Mouse (Mus musculus) CH12.LX (cell line): ENCODE measurements around the gene Gm20662. TPM values are rescaled to one million over a fixed set of nuclear protein-coding genes. Genes with fewer than 3 reads are reported as not detected.

Experiments used
- DNase-seq: peaks from one replicate; pipeline ENCODE4 v3.0.0-alpha.2; 2013; ENCODE audit errors: extremely low read depth
- H3K27ac ChIP-seq: 2 replicates; pipeline ENCODE4 v1.5.1; 2012; ENCODE audit warnings: low read depth, mild to moderate bottlenecking, control low read depth, moderate library complexity; ENCODE audit not compliant: insufficient read depth
- H3K27me3 ChIP-seq: replicated peaks from 2 replicates; pipeline ENCODE3; 2012; ENCODE audit warnings: inconsistent platforms
- H3K36me3 ChIP-seq, 2 experiments: replicated peaks in 1 of 2; 2 replicates each; pipeline versions ENCODE3 to v1.6.1; 2012; ENCODE audit warnings: inconsistent platforms in 1 of 2, low read length in 1 of 2, mild to moderate bottlenecking in 1 of 2, mixed read lengths in 1 of 2, moderate library complexity in 1 of 2; ENCODE audit not compliant: control insufficient read depth in 1 of 2, insufficient read depth in 1 of 2
- H3K4me1 ChIP-seq, 2 experiments: 2 replicates each; pipeline ENCODE4 v1.6.1; 2012; ENCODE audit warnings: inconsistent platforms in 1 of 2, moderate library complexity in 1 of 2; ENCODE audit not compliant: insufficient read depth in 2 of 2, control insufficient read depth in 1 of 2
- H3K4me2 ChIP-seq: 2 replicates; pipeline ENCODE4 v1.6.1; 2012; ENCODE audit warnings: low read depth, mild to moderate bottlenecking, control low read depth; ENCODE audit not compliant: poor library complexity, insufficient read depth, severe bottlenecking
- H3K4me3 ChIP-seq, 3 experiments: fragments of 150-350 bp in 1 of 3; sonication (generic) in 1 of 3; replicated peaks in 1 of 3; 2 replicates each; pipeline versions ENCODE3 to v1.5.1; 2011 to 2012; ENCODE audit warnings: low read depth in 2 of 3, low read length in 2 of 3, mild to moderate bottlenecking in 2 of 3, moderate library complexity in 2 of 3, control low read depth in 1 of 3, improper control_type of control experiment in 1 of 3, inconsistent platforms in 1 of 3, mixed read lengths in 1 of 3; ENCODE audit not compliant: poor library complexity in 1 of 3
- H3K79me2 ChIP-seq: replicated peaks from 2 replicates; pipeline ENCODE4 v1.6.1; 2012; ENCODE audit warnings: mild to moderate bottlenecking, moderate library complexity; ENCODE audit not compliant: control insufficient read depth, poor library complexity, insufficient read depth, severe bottlenecking; ENCODE audit errors: extremely low read depth
- H3K9ac ChIP-seq: 2 replicates; pipeline ENCODE4 v1.6.1; 2012; ENCODE audit warnings: low read depth, mild to moderate bottlenecking, control low read depth, moderate library complexity; ENCODE audit not compliant: insufficient read depth
- H3K9me3 ChIP-seq: replicated peaks from 2 replicates; pipeline ENCODE3; 2012; ENCODE audit warnings: low read length, inconsistent platforms, mixed read lengths
- BHLHE40 ChIP-seq: IDR thresholded peaks from 2 replicates; pipeline ENCODE4 v1.6.1; 2011; ENCODE audit warnings: mild to moderate bottlenecking, low read depth, low read length, improper control_type of control experiment
- CTCF ChIP-seq, 2 experiments: IDR thresholded peaks in 1 of 2; conservative IDR thresholded peaks in 1 of 2; 2 replicates each; pipeline ENCODE4 v1.5.1; 2011 to 2012; ENCODE audit warnings: low read depth in 2 of 2, low read length in 2 of 2, improper control_type of control experiment in 1 of 2, inconsistent platforms in 1 of 2, mild to moderate bottlenecking in 1 of 2, moderate library complexity in 1 of 2
- ELF1 ChIP-seq: IDR thresholded peaks from 2 replicates; pipeline ENCODE4 v1.6.1; 2014; ENCODE audit warnings: low read depth, mild to moderate bottlenecking, inconsistent platforms, low read length, improper control_type of control experiment
- EP300 ChIP-seq: IDR thresholded peaks from 2 replicates; pipeline ENCODE4 v1.6.1; 2011; ENCODE audit warnings: low read length, improper control_type of control experiment
- ETS1 ChIP-seq: conservative IDR thresholded peaks from 2 replicates; pipeline ENCODE4 v1.6.1; 2012; ENCODE audit warnings: low read depth, mild to moderate bottlenecking, inconsistent platforms, low read length, improper control_type of control experiment, moderate library complexity
- GABPA ChIP-seq: IDR thresholded peaks from 2 replicates; pipeline ENCODE4 v1.6.1; 2012; ENCODE audit warnings: low read depth, low read length, improper control_type of control experiment, inconsistent platforms; ENCODE audit not compliant: insufficient replicate concordance
- IRF4 ChIP-seq: IDR thresholded peaks from 2 replicates; pipeline ENCODE4 v1.6.1; 2014; ENCODE audit warnings: low read depth, mild to moderate bottlenecking, inconsistent platforms, low read length, improper control_type of control experiment
- JUN ChIP-seq: IDR thresholded peaks from 2 replicates; pipeline ENCODE4 v1.6.1; 2011; ENCODE audit warnings: low read depth, mild to moderate bottlenecking, low read length, improper control_type of control experiment, moderate library complexity; ENCODE audit not compliant: insufficient read depth
- JUND ChIP-seq: conservative IDR thresholded peaks from 2 replicates; pipeline ENCODE4 v1.6.1; 2011; ENCODE audit warnings: low read depth, low read length, improper control_type of control experiment
- KAT2A ChIP-seq: IDR thresholded peaks from 2 replicates; pipeline ENCODE4 v1.6.1; 2012; ENCODE audit warnings: low read length, improper control_type of control experiment, inconsistent platforms; ENCODE audit not compliant: insufficient replicate concordance
- MEF2A ChIP-seq: IDR thresholded peaks from 2 replicates; pipeline ENCODE4 v1.6.1; 2014; ENCODE audit warnings: low read depth, mild to moderate bottlenecking, inconsistent platforms, low read length, improper control_type of control experiment, borderline replicate concordance
- MYC ChIP-seq: IDR thresholded peaks from 2 replicates; pipeline ENCODE4 v1.6.1; 2011; ENCODE audit warnings: low read depth, mild to moderate bottlenecking, improper control_type of control experiment, low read length
- NELFE ChIP-seq: IDR thresholded peaks from 2 replicates; pipeline ENCODE4 v1.6.1; 2011; ENCODE audit warnings: low read depth, low read length, improper control_type of control experiment
- NRF1 ChIP-seq: IDR thresholded peaks from 2 replicates; pipeline ENCODE4 v1.6.1; 2014; ENCODE audit warnings: low read depth, mild to moderate bottlenecking, inconsistent platforms, low read length, improper control_type of control experiment, moderate library complexity
- POLR2A ChIP-seq: IDR thresholded peaks from 2 replicates; pipeline ENCODE4 v1.6.1; 2011; ENCODE audit warnings: low read depth, mild to moderate bottlenecking, improper control_type of control experiment, low read length
- POLR2AphosphoS2 ChIP-seq: IDR thresholded peaks from 2 replicates; pipeline ENCODE4 v1.6.1; 2011; ENCODE audit warnings: low read depth, low read length, improper control_type of control experiment
- RAD21 ChIP-seq: IDR thresholded peaks from 2 replicates; pipeline ENCODE4 v1.6.1; 2011; ENCODE audit warnings: low read depth, mild to moderate bottlenecking, low read length, improper control_type of control experiment, moderate library complexity
- TCF12 ChIP-seq: IDR thresholded peaks from 2 replicates; pipeline ENCODE4 v1.6.1; 2014; ENCODE audit warnings: low read depth, mild to moderate bottlenecking, inconsistent platforms, low read length, improper control_type of control experiment
- USF2 ChIP-seq: conservative IDR thresholded peaks from 2 replicates; pipeline ENCODE4 v1.6.1; 2011; ENCODE audit warnings: low read depth, low read length, improper control_type of control experiment
- ZKSCAN1 ChIP-seq: IDR thresholded peaks from 2 replicates; pipeline ENCODE4 v1.6.1; 2012; ENCODE audit warnings: low read depth, inconsistent platforms, low read length, improper control_type of control experiment, borderline replicate concordance
- ZMIZ1 ChIP-seq: IDR thresholded peaks from 2 replicates; pipeline ENCODE4 v1.6.1; 2012; ENCODE audit warnings: low read depth, mild to moderate bottlenecking, inconsistent platforms, low read length, improper control_type of control experiment
- ZNF384 ChIP-seq: IDR thresholded peaks from 2 replicates; pipeline ENCODE4 v1.6.1; 2012; ENCODE audit warnings: low read depth, low read length, improper control_type of control experiment, inconsistent platforms
- dilution Hi-C: fragments of 300-500 bp; cut with MboI; formaldehyde crosslinking; loops from 2 replicates; pipeline ENCODE4 v1.14.3; 2020; ENCODE audit warnings: low sequenced_read_pairs; ENCODE audit not compliant: extremely low pct_unique_long_range_greater_than_20kb, extremely low pct_ligation_motif_present
- in situ Hi-C: fragments of 300-500 bp; cut with MboI; formaldehyde crosslinking; loops from 3 replicates; pipeline ENCODE4 v1.14.3; 2019; ENCODE audit warnings: low sequenced_read_pairs, low pct_ligation_motif_present, low pct_unique_long_range_greater_than_20kb, mixed read lengths
- polyA plus RNA-seq: library from polyadenylated mRNA; unstranded; fragments of >175 nt; gene quantifications from 2 replicates; pipeline ENCODE4 v1.2.1, GENCODE M21; 2012; ENCODE audit warnings: low read depth; ENCODE audit not compliant: insufficient read length
- total RNA-seq, 2 experiments: library from RNA; depleted of rRNA; stranded (reverse); fragments of 300-350 nt in 1 of 2; fragments of >200 nt in 1 of 2; gene quantifications; 2 replicates each; pipeline ENCODE4 v1.2.3; 2012 to 2014

Gm20662 gene
- total and polyA plus RNA-seq, 3 experiments, result 0.31 to 1.2 TPM; not detected in 1

- in situ Hi-C loops, result no loop called here
- Histone ChIP-seq H3K27ac (no peak overlapping the region), H3K36me3 (peaks cover 8 to 41% of the 10 kb centered on the region in 2 experiments), H3K27me3 (no peaks in the 10 kb centered on the region), H3K79me2 (peaks cover 16% of the 10 kb centered on the region), H3K4me1 (peaks cover 0 to 15% of the 10 kb centered on the region in 2 experiments; a peak in 2 of 4 replicates), H3K9me3 (no peaks in the 10 kb centered on the region), H3K4me3 (no peak overlapping the region), H3K9ac (no peak overlapping the region), H3K4me2 (no peak overlapping the region)
- DNase-seq, result no peak
- TF ChIP-seq JUN (no peak), CTCF (conservative IDR thresholded peaks at IDR 0.05 in 1 of 2, IDR thresholded peaks at IDR 0.05 in 1 of 2; ENCODE audit: low read depth in 2 of 2, low read length in 2 of 2) (no peak), NRF1 (no peak), GABPA (no peak), EP300 (no peak), TCF12 (no peak), POLR2AphosphoS2 (no peak), NELFE (no peak), BHLHE40 (no peak), IRF4 (no peak), POLR2A (no peak), MYC (no peak), USF2 (no peak), ZMIZ1 (no peak), ETS1 (no peak), MEF2A (no peak), ELF1 (no peak), JUND (no peak)
- dilution Hi-C loops, result no loop called here
Measured at GRCm38 (mm10) chr9:108017127-108017526, 21.0 kb downstream of the Gm20662 start.

GRCm38 (mm10) chr9:108020741-108021140 is 24.6 kb downstream of the Gm20662 start:
- Histone ChIP-seq H3K9ac (no peak overlapping the region), H3K36me3 (peaks cover 22 to 42% of the 10 kb centered on the region in 2 experiments), H3K4me1 (peaks cover 0 to 15% of the 10 kb centered on the region in 2 experiments; a peak in 2 of 4 replicates), H3K79me2 (peaks cover 12% of the 10 kb centered on the region), H3K9me3 (no peaks in the 10 kb centered on the region), H3K4me2 (no peak overlapping the region), H3K27me3 (no peaks in the 10 kb centered on the region), H3K27ac (no peak overlapping the region), H3K4me3 (no peak overlapping the region)
- dilution Hi-C loops, result no loop called here
- no peak for DNase-seq
- TF ChIP-seq MYC (no peak), RAD21 (no peak), KAT2A (no peak), BHLHE40 (no peak), TCF12 (no peak), ZNF384 (no peak), ZKSCAN1 (no peak), ETS1 (no peak)
- in situ Hi-C loops, result no loop called here
